Mouse (Mus musculus) megakaryocyte, embryonic 14.5 days (primary cell): Measurements from ENCODE around the gene Ankrd27. TPM values are rescaled to one million over a fixed set of nuclear protein-coding genes. Genes with fewer than 3 reads are reported as not detected.

Experiments used
- H3K27me3 ChIP-seq: replicated peaks from 2 replicates; pipeline ENCODE3; 2012; ENCODE audit warnings: inconsistent platforms
- H3K36me3 ChIP-seq: replicated peaks from 2 replicates; pipeline ENCODE3; 2012; ENCODE audit warnings: low read length, inconsistent platforms, mixed read lengths
- H3K4me1 ChIP-seq: 2 replicates; pipeline ENCODE4 v1.6.1; 2012; ENCODE audit warnings: inconsistent platforms
- H3K4me3 ChIP-seq: replicated peaks from 2 replicates; pipeline ENCODE3; 2012; ENCODE audit warnings: moderate library complexity, mild to moderate bottlenecking, inconsistent platforms
- H3K9me3 ChIP-seq: 2 replicates; pipeline ENCODE4 v1.6.1; 2012; ENCODE audit warnings: inconsistent platforms
- FLI1 ChIP-seq: IDR thresholded peaks from 2 replicates; pipeline ENCODE4 v1.6.1; 2012; ENCODE audit warnings: low read length, inconsistent platforms, mixed read lengths
- GATA1 ChIP-seq: IDR thresholded peaks from 3 replicates; pipeline ENCODE4 v1.6.1; 2012; ENCODE audit warnings: mixed read lengths, low read length, inconsistent platforms, borderline replicate concordance
- polyA plus RNA-seq: library from polyadenylated mRNA; stranded (reverse); fragments of >175 nt; gene quantifications from 2 replicates; pipeline ENCODE4 v1.2.3, GENCODE M21; 2012; ENCODE audit warnings: low replicate concordance; ENCODE audit not compliant: insufficient read depth

Ankrd27 gene
- polyA plus RNA-seq, 1 experiment: 33.7 TPM

DNA sequence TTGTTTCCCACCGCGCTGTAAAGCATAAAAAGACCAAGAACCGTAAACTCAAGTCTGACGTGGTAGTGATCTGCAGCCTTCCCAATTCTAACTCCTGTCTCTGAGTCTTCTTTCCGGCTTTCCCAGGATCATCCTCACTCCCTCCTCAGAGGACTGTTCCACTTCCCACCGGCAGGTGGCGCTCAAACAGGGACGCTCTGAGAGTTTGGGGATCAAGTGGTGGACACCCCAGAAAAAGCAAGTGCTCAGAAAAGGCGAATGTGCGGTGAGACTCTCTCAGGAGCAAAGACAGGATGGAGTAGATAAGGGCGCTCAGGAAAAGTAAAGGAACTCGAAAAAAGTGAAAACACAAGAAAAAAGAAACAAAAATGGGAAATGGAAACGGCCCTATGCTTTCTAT lies 100.7 kb downstream of the Ankrd27 start:
- Histone ChIP-seq H3K4me3 (no peak overlapping the region), H3K36me3 (peaks cover 27% of the 10 kb centered on the region), H3K4me1 (0 out of 2 replicates have a peak, but pooled peaks cover 4% of the 10 kb centered on the region), H3K9me3 (peaks cover under 1% of the 10 kb centered on the region; the same call in 1 of the 2 replicates), H3K27me3 (no peaks in the 10 kb centered on the region)
- TF ChIP-seq FLI1 (no peak), GATA1 (no peak)

DNA sequence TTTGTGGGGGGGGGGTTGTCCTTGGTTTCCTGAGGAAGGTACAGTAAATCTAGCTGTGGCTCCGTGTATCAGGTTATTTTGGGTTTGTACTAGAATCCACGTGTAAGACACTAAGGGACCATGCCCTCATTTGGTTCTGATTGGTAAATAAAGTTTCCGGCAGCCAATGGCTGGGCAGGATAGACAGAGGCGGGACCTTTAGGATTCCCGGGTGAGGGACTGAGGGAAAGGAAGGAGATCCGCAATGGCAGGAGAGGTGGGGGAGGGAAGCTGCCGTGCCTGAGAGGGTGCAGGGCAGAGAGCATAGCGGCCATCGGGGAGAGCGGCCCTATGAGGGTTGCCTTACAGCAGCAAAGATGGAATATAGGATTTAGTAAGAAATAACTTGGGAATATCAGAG lies 101.2 kb downstream of the Ankrd27 start:
- TF ChIP-seq FLI1: no peak
- no peak for TF ChIP-seq GATA1
- H3K27me3 ChIP-seq: no peaks in the 10 kb centered on the region
- H3K36me3 ChIP-seq: peaks cover 30% of the 10 kb centered on the region
- H3K4me3 ChIP-seq: no peak overlapping the region
- 0 out of 2 replicates have a peak, but pooled peaks cover 4% of the 10 kb centered on the region for H3K4me1 ChIP-seq
- no peaks in the 10 kb centered on the region for H3K9me3 ChIP-seq

DNA sequence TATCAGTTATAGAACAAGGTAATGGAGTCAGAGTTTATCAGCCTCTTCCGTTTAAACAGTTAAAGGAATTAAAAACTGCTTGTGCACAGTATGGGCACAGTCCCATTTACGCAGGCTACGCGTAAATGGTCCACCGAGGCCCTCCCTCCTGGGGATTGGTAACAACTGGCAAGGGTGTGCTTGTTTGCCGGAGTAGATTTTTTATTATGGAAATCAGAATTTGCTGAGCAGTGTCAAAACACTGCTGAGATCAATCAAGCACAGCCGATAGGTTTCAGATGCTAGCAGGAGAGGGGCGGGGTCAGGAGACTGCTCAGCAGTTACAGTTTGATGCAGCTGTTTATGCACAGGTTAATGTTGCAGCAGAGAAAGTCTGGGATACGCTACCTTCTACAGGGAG lies 102.2 kb downstream of the Ankrd27 start:
- Histone ChIP-seq H3K9me3 (no peaks in the 10 kb centered on the region), H3K4me1 (0 out of 2 replicates have a peak, but pooled peaks cover 4% of the 10 kb centered on the region), H3K36me3 (peaks cover 37% of the 10 kb centered on the region), H3K27me3 (no peaks in the 10 kb centered on the region), H3K4me3 (no peak overlapping the region)
- TF ChIP-seq FLI1 (no peak), GATA1 (no peak)

Other genes with a start within 250 kb of the Ankrd27 start
- gene Faap24, start 189.4 kb upstream of the Ankrd27 start, polyA plus RNA-seq: 1.5 and 11.0 TPM in 2 replicates
- gene Cep89, start 189.2 kb upstream of the Ankrd27 start, polyA plus RNA-seq: 3.8 and 7.6 TPM in 2 replicates
- not detected in 2 replicates for gene Slc7a9, start 137.4 kb upstream of the Ankrd27 start, polyA plus RNA-seq
- 0.12 TPM in 1 of 2 replicates, not detected in the other for gene Tdrd12, start 48.5 kb upstream of the Ankrd27 start, polyA plus RNA-seq
- 5.3 and 9.6 TPM in 2 replicates for gene Nudt19, start 29.9 kb upstream of the Ankrd27 start, polyA plus RNA-seq
- 0.03 TPM in 1 of 2 replicates, not detected in the other for gene Rgs9bp, start 662 bp upstream of the Ankrd27 start, polyA plus RNA-seq
- 29.5 and 220 TPM in 2 replicates for gene Pdcd5, start 61.3 kb downstream of the Ankrd27 start, polyA plus RNA-seq
- gene Dpy19l3, start 168.2 kb downstream of the Ankrd27 start, polyA plus RNA-seq: 5.1 TPM in 1 of 2 replicates, not detected in the other
- 0.76 and 2.4 TPM in 2 replicates for gene Zfp507, start 216.8 kb downstream of the Ankrd27 start, polyA plus RNA-seq